Mouse (Mus musculus) gastrocnemius, postnatal 36 days (tissue): ENCODE measurements around the gene Dll1. TPM values are rescaled to one million over a fixed set of nuclear protein-coding genes. Genes with fewer than 3 reads are reported as not detected.

Experiments
- DNase-seq, 2 experiments: peaks; one replicate each; pipeline ENCODE4 v3.0.0; 2022
- intact Hi-C: fragments of 180-260 bp; cut with DNase I; formaldehyde crosslinking; loops from one replicate; pipeline ENCODE4 v1.15.1; 2025
- total RNA-seq, 2 experiments: library from RNA; stranded (reverse); gene quantifications; 2 replicates each; pipeline ENCODE4 v1.2.3; 2021

Dll1 gene
- total RNA-seq, 2 experiments from 2014 or later: 3.2 to 3.4 TPM

GRCm38 (mm10) chr17:15350152-15350551 lies 26.5 kb downstream of the Dll1 start:
- no peak for DNase-seq
- intact Hi-C loops: no loop called here

DNA sequence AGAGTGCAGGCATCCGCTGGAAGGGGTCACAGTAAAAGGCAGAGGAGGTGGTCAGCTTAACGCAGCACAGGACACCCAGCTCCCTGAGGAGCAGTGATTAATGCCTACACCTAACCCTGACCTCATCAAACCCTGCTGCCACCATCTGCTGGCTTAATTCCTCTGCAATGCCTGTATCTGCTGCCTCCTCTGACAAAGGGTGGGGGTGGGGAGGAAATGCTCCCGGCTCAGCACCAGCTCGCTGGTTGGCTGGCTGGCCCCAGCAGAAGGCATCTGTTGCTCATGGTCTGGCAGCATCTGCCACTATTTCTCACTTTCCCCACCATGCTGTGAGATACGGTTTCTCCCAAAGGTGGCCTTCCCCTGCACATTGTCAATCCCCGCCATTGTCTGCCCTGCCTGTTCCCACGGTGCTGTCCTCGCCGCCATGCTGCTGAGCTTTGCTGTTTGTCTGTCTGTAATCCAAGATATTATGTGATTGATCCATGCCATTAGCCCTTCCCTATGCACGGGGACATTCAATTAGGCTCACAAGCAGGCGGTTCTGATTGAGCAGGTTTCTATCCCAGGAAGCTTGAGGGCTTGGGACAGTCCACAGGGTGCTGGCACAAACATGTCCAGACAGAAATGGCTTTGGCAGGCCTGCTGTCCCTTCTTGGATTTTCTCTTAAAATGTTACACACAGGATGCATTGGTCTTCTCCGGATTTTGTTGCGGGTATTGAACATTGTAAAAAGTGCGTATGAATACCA lies 33.4 kb downstream of the Dll1 start:
- intact Hi-C loops: no loop called here
- DNase-seq: no peak

- intact Hi-C loops: no loop called here
- no peak for DNase-seq
Measured at GRCm38 (mm10) chr17:15337906-15338305, 38.8 kb downstream of the Dll1 start.

DNA sequence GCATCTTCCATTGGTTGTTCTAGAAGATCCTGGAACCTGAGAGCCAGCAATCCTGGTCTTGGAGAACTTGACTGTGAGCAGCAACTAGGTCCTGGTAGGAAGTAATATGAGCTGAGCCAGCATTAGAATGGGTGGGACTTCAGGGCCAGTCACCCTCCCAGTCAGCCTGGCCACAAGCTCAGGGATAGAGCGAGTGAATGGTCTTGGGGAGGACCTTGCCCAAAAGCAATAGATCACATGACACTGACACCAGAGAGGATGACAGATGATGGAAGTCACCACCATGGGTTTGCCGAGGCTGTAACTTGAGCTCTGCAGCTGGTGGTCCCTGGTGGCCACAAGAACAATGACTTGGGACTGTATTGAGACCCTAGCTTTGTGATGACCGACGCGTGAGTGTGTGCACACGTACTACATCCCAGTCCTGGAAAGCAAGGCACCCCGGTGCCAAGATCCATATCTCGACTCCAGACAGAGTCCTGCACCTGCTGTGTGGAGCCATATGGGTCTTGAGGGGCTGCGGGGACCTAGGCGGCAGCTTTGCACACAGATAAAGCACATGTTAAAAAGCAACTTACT lies 46.8 kb downstream of the Dll1 start:
- intact Hi-C loops: no loop called here
- DNase-seq: no peak

GRCm38 (mm10) chr17:15327106-15327505 lies 49.6 kb downstream of the Dll1 start:
- DNase-seq: peak; percentile 32 to 55
- intact Hi-C loops: no loop called here

DNA sequence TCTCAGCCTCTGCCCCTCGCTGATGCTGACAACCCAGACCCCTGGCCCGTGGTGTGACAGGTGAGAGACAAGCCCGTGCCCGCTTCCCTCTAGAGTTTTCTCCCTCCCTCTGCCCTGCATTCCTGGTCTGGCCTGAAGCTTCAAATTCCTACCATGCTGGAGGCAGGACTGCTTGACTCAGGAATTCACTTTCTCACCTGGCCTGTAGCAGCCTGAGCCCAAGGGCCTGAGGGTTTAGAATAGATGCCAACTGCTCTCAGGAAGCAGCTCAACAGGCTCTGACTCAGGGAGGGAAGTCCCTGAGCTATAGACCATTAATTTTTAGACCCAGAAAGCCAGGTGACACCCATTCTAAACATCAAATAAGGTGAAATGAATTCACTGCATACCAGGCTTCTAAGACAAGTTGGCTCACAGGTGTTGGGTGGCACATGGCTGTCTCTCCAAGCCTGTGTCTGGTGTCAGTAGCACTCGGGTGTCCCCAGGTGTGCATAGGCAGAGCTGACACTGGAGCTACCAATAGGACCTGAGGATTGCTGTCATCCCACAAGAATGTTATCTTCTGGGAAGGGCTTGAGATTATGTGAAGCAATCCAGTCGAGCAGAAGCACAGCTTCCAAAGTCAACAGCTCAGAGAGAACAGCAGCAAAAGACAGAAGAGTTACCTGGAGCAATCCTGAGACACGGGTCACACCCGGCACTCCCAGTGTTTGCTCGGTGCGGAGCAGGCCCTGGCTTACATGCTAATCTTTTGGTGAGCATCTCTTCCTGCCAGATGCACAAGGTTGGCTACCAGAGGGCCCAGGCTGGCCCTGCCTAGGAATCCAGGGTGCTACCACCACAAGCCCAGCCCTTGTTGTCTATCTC lies 50.5 kb downstream of the Dll1 start:
- DNase-seq: no peak
- intact Hi-C loops: no loop called here

- intact Hi-C loops: no loop called here
- no peak for DNase-seq
Measured at GRCm38 (mm10) chr17:15323191-15323834, 53.4 kb downstream of the Dll1 start.

Other genes with a start within 250 kb of the Dll1 start
- gene Fam120b, start 19.3 kb upstream of the Dll1 start, total RNA-seq: 1 to 10 TPM; 7.8 to 9.9 TPM
- 100 to 1,000 TPM in 1 of 2 experiments, 10 to 100 TPM in 1; 85.0 to 103 TPM for gene Psmb1, start 122.9 kb upstream of the Dll1 start, total RNA-seq
- gene Tbp, start 123.0 kb upstream of the Dll1 start, total RNA-seq: 1 to 10 TPM; 5.9 to 8.2 TPM
- 10 to 100 TPM; 13.9 to 20.1 TPM for gene Pdcd2, start 150.4 kb upstream of the Dll1 start, total RNA-seq
- gene Prdm9, start 187.5 kb upstream of the Dll1 start, total RNA-seq: 1 to 10 TPM; 3.4 to 4.3 TPM